Mouse (Mus musculus): ENCODE measurements around the gene Inpp5e. TPM values are rescaled to one million over a fixed set of nuclear protein-coding genes. Genes with fewer than 3 reads are reported as not detected.

The Inpp5e gene
- total and polyA plus RNA-seq, 3 experiments = 7.6 to 23.0 (median 16.0) TPM

- H3K27me3 ChIP-seq (ENCODE audit: insufficient read depth, low read length) = no peaks in the 10 kb centered on the region
- H3K4me1 ChIP-seq (ENCODE audit: insufficient read depth, low read depth, low read length) = no peaks in the 10 kb centered on the region
- H3K9me3 ChIP-seq (replicated peaks) = no peaks in the 10 kb centered on the region
- H3K4me3 ChIP-seq (ENCODE audit: low read depth, low read length) = no peak overlapping the region
- ATAC-seq (ENCODE audit: extremely low read depth, insufficient number of reproducible peaks, low FRiP score, poor library complexity, severe bottlenecking) (no peak), DNase-seq (ENCODE audit: low spot score) (no peak)
- H3K36me3 ChIP-seq (replicated peaks) = peaks cover 98% of the 10 kb centered on the region
- TF ChIP-seq CTCF (IDR thresholded peaks at IDR 0.05; ENCODE audit: low read depth, low read length) = no peak
Observed at GRCm38 (mm10) chr2:26424541-26424940, 15.5 kb upstream of the Inpp5e start.

GRCm38 (mm10) chr2:26423086-26423485, 14.1 kb upstream of the Inpp5e start:
- Histone ChIP-seq H3K4me1 (ENCODE audit: insufficient read depth, low read depth, low read length) (no peaks in the 10 kb centered on the region), H3K36me3 (replicated peaks) (peaks cover 98% of the 10 kb centered on the region), H3K4me3 (ENCODE audit: low read depth, low read length) (no peak overlapping the region), H3K9me3 (replicated peaks) (no peaks in the 10 kb centered on the region), H3K27me3 (ENCODE audit: insufficient read depth, low read length) (no peaks in the 10 kb centered on the region)
- no peak for TF ChIP-seq CTCF (IDR thresholded peaks at IDR 0.05; ENCODE audit: low read depth, low read length)
- TF ChIP-seq GATA2 (IDR thresholded peaks at IDR 0.05; ENCODE audit: borderline replicate concordance, low read depth, low read length) = no peak
- TF ChIP-seq GATA1 (IDR thresholded peaks at IDR 0.05; ENCODE audit: borderline replicate concordance, low read length) = no peak
- no peak for TF ChIP-seq POLR2AphosphoS5 (IDR thresholded peaks at IDR 0.05; ENCODE audit: insufficient replicate concordance, low read depth, low read length)
- no peak for TF ChIP-seq TAL1 (conservative IDR thresholded peaks at IDR 0.05; ENCODE audit: low read depth, low read length)
- ATAC-seq (ENCODE audit: extremely low read depth, insufficient number of reproducible peaks, low FRiP score, poor library complexity, severe bottlenecking) (no peak), DNase-seq (ENCODE audit: low spot score) (no peak)

GRCm38 (mm10) chr2:26421969-26422368, 13.0 kb upstream of the Inpp5e start:
- ATAC-seq (ENCODE audit: extremely low read depth, insufficient number of reproducible peaks, low FRiP score, poor library complexity, severe bottlenecking) (no peak), DNase-seq (ENCODE audit: low spot score) (no peak)
- TF ChIP-seq GATA1 (IDR thresholded peaks at IDR 0.05; ENCODE audit: borderline replicate concordance, low read length) (no peak), POLR2AphosphoS5 (IDR thresholded peaks at IDR 0.05; ENCODE audit: insufficient replicate concordance, low read depth, low read length) (no peak), TAL1 (conservative IDR thresholded peaks at IDR 0.05; ENCODE audit: low read depth, low read length) (no peak), CTCF (IDR thresholded peaks at IDR 0.05; ENCODE audit: low read depth, low read length) (no peak), GATA2 (IDR thresholded peaks at IDR 0.05; ENCODE audit: borderline replicate concordance, low read depth, low read length) (no peak)
- H3K36me3 ChIP-seq (replicated peaks) = peaks cover 98% of the 10 kb centered on the region
- no peaks in the 10 kb centered on the region for H3K9me3 ChIP-seq (replicated peaks)
- no peak overlapping the region for H3K4me3 ChIP-seq (ENCODE audit: low read depth, low read length)
- H3K27me3 ChIP-seq (ENCODE audit: insufficient read depth, low read length) = no peaks in the 10 kb centered on the region
- peaks cover 3% of the 10 kb centered on the region; the same call in 1 of the 2 replicates for H3K4me1 ChIP-seq (ENCODE audit: insufficient read depth, low read depth, low read length)

- no peak for TF ChIP-seq GATA1 (IDR thresholded peaks at IDR 0.05; ENCODE audit: borderline replicate concordance, low read length)
- no peak for TF ChIP-seq GATA2 (IDR thresholded peaks at IDR 0.05; ENCODE audit: borderline replicate concordance, low read depth, low read length)
- TF ChIP-seq CTCF (IDR thresholded peaks at IDR 0.05; ENCODE audit: low read depth, low read length) = no peak
- TF ChIP-seq POLR2AphosphoS5 (IDR thresholded peaks at IDR 0.05; ENCODE audit: insufficient replicate concordance, low read depth, low read length) = no peak
- Histone ChIP-seq H3K9me3 (replicated peaks) (no peaks in the 10 kb centered on the region), H3K36me3 (replicated peaks) (peaks cover 99% of the 10 kb centered on the region), H3K4me3 (ENCODE audit: low read depth, low read length) (no peak overlapping the region), H3K27me3 (ENCODE audit: insufficient read depth, low read length) (no peaks in the 10 kb centered on the region), H3K4me1 (ENCODE audit: insufficient read depth, low read depth, low read length) (peaks cover 3% of the 10 kb centered on the region; the same call in 1 of the 2 replicates)
- DNase-seq (ENCODE audit: low spot score) (no peak), ATAC-seq (ENCODE audit: extremely low read depth, insufficient number of reproducible peaks, low FRiP score, poor library complexity, severe bottlenecking) (no peak)
Observed at GRCm38 (mm10) chr2:26418120-26418519, 9.1 kb upstream of the Inpp5e start.

- Histone ChIP-seq H3K4me3 (ENCODE audit: low read depth, low read length) (no peak overlapping the region), H3K9me3 (replicated peaks) (no peaks in the 10 kb centered on the region), H3K36me3 (replicated peaks) (peaks cover 99% of the 10 kb centered on the region), H3K4me1 (ENCODE audit: insufficient read depth, low read depth, low read length) (peaks cover 3% of the 10 kb centered on the region; the same call in 1 of the 2 replicates), H3K27me3 (ENCODE audit: insufficient read depth, low read length) (no peaks in the 10 kb centered on the region)
- no peak for TF ChIP-seq POLR2AphosphoS5 (IDR thresholded peaks at IDR 0.05; ENCODE audit: insufficient replicate concordance, low read depth, low read length)
- no peak for TF ChIP-seq GATA1 (IDR thresholded peaks at IDR 0.05; ENCODE audit: borderline replicate concordance, low read length)
- no peak for TF ChIP-seq CTCF (IDR thresholded peaks at IDR 0.05; ENCODE audit: low read depth, low read length)
- TF ChIP-seq GATA2 (IDR thresholded peaks at IDR 0.05; ENCODE audit: borderline replicate concordance, low read depth, low read length) = no peak
- TF ChIP-seq TAL1 (conservative IDR thresholded peaks at IDR 0.05; ENCODE audit: low read depth, low read length) = no peak
- DNase-seq (ENCODE audit: low spot score) (no peak), ATAC-seq (ENCODE audit: extremely low read depth, insufficient number of reproducible peaks, low FRiP score, poor library complexity, severe bottlenecking) (no peak)
Observed at GRCm38 (mm10) chr2:26417066-26417465, 8.1 kb upstream of the Inpp5e start.

GRCm38 (mm10) chr2:26410931-26411411, 2.0 kb upstream of the Inpp5e start:
- TF ChIP-seq GATA2 (IDR thresholded peaks at IDR 0.05; ENCODE audit: borderline replicate concordance, low read depth, low read length) (no peak), POLR2AphosphoS5 (IDR thresholded peaks at IDR 0.05; ENCODE audit: insufficient replicate concordance, low read depth, low read length) (no peak)
- Histone ChIP-seq H3K27me3 (ENCODE audit: insufficient read depth, low read length) (no peaks in the 10 kb centered on the region), H3K9me3 (replicated peaks) (no peaks in the 10 kb centered on the region), H3K4me1 (ENCODE audit: insufficient read depth, low read depth, low read length) (peaks cover 30% of the 10 kb centered on the region), H3K36me3 (replicated peaks) (peaks cover 89% of the 10 kb centered on the region), H3K4me3 (ENCODE audit: low read depth, low read length) (no peak overlapping the region)
- no peak for ATAC-seq (ENCODE audit: extremely low read depth, insufficient number of reproducible peaks, low FRiP score, poor library complexity, severe bottlenecking)
- DNase-seq (ENCODE audit: low spot score) = no peak

- Histone ChIP-seq H3K4me1 (ENCODE audit: insufficient read depth, low read depth, low read length) (peaks cover 36% of the 10 kb centered on the region), H3K9me3 (replicated peaks) (no peaks in the 10 kb centered on the region), H3K36me3 (replicated peaks) (peaks cover 89% of the 10 kb centered on the region), H3K27me3 (ENCODE audit: insufficient read depth, low read length) (no peaks in the 10 kb centered on the region), H3K4me3 (ENCODE audit: low read depth, low read length) (no peak overlapping the region)
- no peak for ATAC-seq (ENCODE audit: extremely low read depth, insufficient number of reproducible peaks, low FRiP score, poor library complexity, severe bottlenecking)
- no peak for DNase-seq (ENCODE audit: low spot score)
- TF ChIP-seq CTCF (IDR thresholded peaks at IDR 0.05; ENCODE audit: low read depth, low read length) (no peak), TAL1 (conservative IDR thresholded peaks at IDR 0.05; ENCODE audit: low read depth, low read length) (no peak), GATA2 (IDR thresholded peaks at IDR 0.05; ENCODE audit: borderline replicate concordance, low read depth, low read length) (no peak), POLR2AphosphoS5 (IDR thresholded peaks at IDR 0.05; ENCODE audit: insufficient replicate concordance, low read depth, low read length) (no peak), GATA1 (IDR thresholded peaks at IDR 0.05; ENCODE audit: borderline replicate concordance, low read length) (no peak)
Observed at GRCm38 (mm10) chr2:26410091-26410490, 1.1 kb upstream of the Inpp5e start.
